Mouse (Mus musculus) liver, adult 2 months (tissue): ENCODE results near the gene Il2rb. TPM values are rescaled to one million over a fixed set of nuclear protein-coding genes. Genes with fewer than 3 reads are reported as not detected.

Experiments
- DNase-seq: peaks from one replicate; pipeline ENCODE4 v3.0.0-alpha.2; 2011; ENCODE audit warnings: low read depth, low spot score; ENCODE audit errors: extremely low read depth
- H3K27ac ChIP-seq: fragments of 200-500 bp; replicated peaks from 2 replicates; pipeline ENCODE4 v1.5.1; 2012; ENCODE audit warnings: low read depth, mild to moderate bottlenecking, control low read depth, inconsistent platforms, low read length; ENCODE audit not compliant: insufficient read depth
- H3K27me3 ChIP-seq: fragments of 200-500 bp; 2 replicates; pipeline ENCODE4 v1.6.1; 2012; ENCODE audit warnings: mild to moderate bottlenecking, moderate library complexity, low read length, inconsistent platforms; ENCODE audit not compliant: control insufficient read depth, insufficient read depth
- H3K36me3 ChIP-seq: fragments of 200-500 bp; 2 replicates; pipeline ENCODE4 v1.6.1; 2012; ENCODE audit warnings: low read length, inconsistent platforms; ENCODE audit not compliant: control insufficient read depth, insufficient read depth
- H3K4me1 ChIP-seq: fragments of 200-500 bp; 2 replicates; pipeline ENCODE4 v1.6.1; 2011; ENCODE audit warnings: low read length; ENCODE audit not compliant: control insufficient read depth, insufficient read depth
- H3K4me3 ChIP-seq: fragments of 200-500 bp; 2 replicates; pipeline ENCODE4 v1.5.1; 2011; ENCODE audit warnings: low read depth, mild to moderate bottlenecking, control low read depth, low read length, moderate library complexity; ENCODE audit not compliant: insufficient read depth
- H3K79me2 ChIP-seq: fragments of 200-500 bp; 2 replicates; pipeline ENCODE4 v1.6.1; 2012; ENCODE audit warnings: inconsistent platforms, mild to moderate bottlenecking, low read length, moderate library complexity; ENCODE audit not compliant: control insufficient read depth, insufficient read depth
- H3K9ac ChIP-seq: fragments of 200-500 bp; 2 replicates; pipeline ENCODE4 v1.6.1; 2012; ENCODE audit warnings: low read depth, mild to moderate bottlenecking, control low read depth, inconsistent platforms, low read length
- CTCF ChIP-seq: fragments of 200-500 bp; IDR thresholded peaks from 2 replicates; pipeline ENCODE4 v1.5.1; 2011; ENCODE audit warnings: low read depth, low read length, control low read depth
- POLR2A ChIP-seq: fragments of 200-500 bp; IDR thresholded peaks from 2 replicates; pipeline ENCODE4 v1.6.1; 2011; ENCODE audit warnings: low read length, control low read depth; ENCODE audit not compliant: insufficient read depth; ENCODE audit errors: extremely low read depth
- WGBS: fragments of 180-500 bp; shearing (Covaris S2); methylation state at CpG from one replicate; pipeline ENCODE4 v1.1.7; 2018; 5-methylcytosine and 5-hydroxymethylcytosine counted together
- polyA plus RNA-seq: library from polyadenylated mRNA; depleted of rRNA; stranded (reverse); fragments of >200 nt; gene quantifications from 2 replicates; pipeline ENCODE4 v1.2.3, GENCODE M21; 2012
- total RNA-seq: library from RNA; depleted of rRNA; stranded (reverse); fragments of >200 nt; gene quantifications from 2 replicates; pipeline ENCODE4 v1.2.3, GENCODE M21; 2014

Il2rb gene
- total and polyA plus RNA-seq, 2 experiments, result 0.83 to 4.0 TPM

- no peak overlapping the region for H3K4me3 ChIP-seq
- DNase-seq, result no peak
- TF ChIP-seq CTCF, result no peak
- TF ChIP-seq POLR2A, result no peak
- 89% methylated on average over 5 of the region's 5 CpGs for WGBS
- H3K4me1 ChIP-seq, result peaks cover 5% of the 10 kb centered on the region; the same call in 1 of the 2 replicates
- no peaks in the 10 kb centered on the region for H3K79me2 ChIP-seq
- H3K9ac ChIP-seq, result no peak overlapping the region
- no peaks in the 10 kb centered on the region for H3K27me3 ChIP-seq
- no peaks in the 10 kb centered on the region for H3K36me3 ChIP-seq
- H3K27ac ChIP-seq, result no peak overlapping the region
Observed at GRCm38 (mm10) chr15:78524163-78524562, 29.1 kb upstream of the Il2rb start.

GRCm38 (mm10) chr15:78521892-78522291 lies 26.8 kb upstream of the Il2rb start:
- no peak overlapping the region for H3K4me3 ChIP-seq
- H3K36me3 ChIP-seq, result no peaks in the 10 kb centered on the region
- H3K27me3 ChIP-seq, result no peaks in the 10 kb centered on the region
- no peaks in the 10 kb centered on the region for H3K79me2 ChIP-seq
- TF ChIP-seq CTCF, result no peak
- H3K4me1 ChIP-seq, result peaks cover 5% of the 10 kb centered on the region; the same call in 1 of the 2 replicates
- H3K27ac ChIP-seq, result no peak overlapping the region
- no peak for DNase-seq
- 82% methylated on average over 6 of the region's 6 CpGs for WGBS
- no peak overlapping the region for H3K9ac ChIP-seq

GRCm38 (mm10) chr15:78521331-78521730 lies 26.3 kb upstream of the Il2rb start:
- Histone ChIP-seq H3K4me3 (no peak overlapping the region), H3K27me3 (no peaks in the 10 kb centered on the region), H3K4me1 (peaks cover 5% of the 10 kb centered on the region; the same call in 1 of the 2 replicates), H3K27ac (no peak overlapping the region), H3K36me3 (no peaks in the 10 kb centered on the region), H3K9ac (no peak overlapping the region), H3K79me2 (no peaks in the 10 kb centered on the region)
- no peak for TF ChIP-seq CTCF
- TF ChIP-seq POLR2A, result no peak
- WGBS, result 74% methylated on average over 8 of the region's 8 CpGs
- DNase-seq, result no peak

- peak overlapping the region; percentile 23; the same call in 1 of the 2 replicates for H3K27ac ChIP-seq
- DNase-seq, result no peak
Observed at GRCm38 (mm10) chr15:78520112-78520715, 25.1 kb upstream of the Il2rb start.

GRCm38 (mm10) chr15:78518221-78518620 lies 23.1 kb upstream of the Il2rb start:
- no peak for DNase-seq
- Histone ChIP-seq H3K27me3 (no peaks in the 10 kb centered on the region), H3K79me2 (no peaks in the 10 kb centered on the region), H3K9ac (no peak overlapping the region), H3K27ac (no peak overlapping the region), H3K4me3 (no peak overlapping the region), H3K36me3 (no peaks in the 10 kb centered on the region), H3K4me1 (peaks cover 5% of the 10 kb centered on the region)
- no peak for TF ChIP-seq CTCF
- no peak for TF ChIP-seq POLR2A
- WGBS, result 71% methylated on average over 7 of the region's 7 CpGs

More at GRCm38 (mm10) chr15:78520112-78520715, 25.1 kb upstream of the Il2rb start:
- TF ChIP-seq CTCF (no peak), POLR2A (no peak)
- H3K36me3 ChIP-seq, result no peaks in the 10 kb centered on the region
- no peaks in the 10 kb centered on the region for H3K27me3 ChIP-seq
- 64% methylated on average over 13 of the region's 13 CpGs for WGBS
- no peaks in the 10 kb centered on the region for H3K79me2 ChIP-seq
- peaks cover 5% of the 10 kb centered on the region; the same call in 1 of the 2 replicates for H3K4me1 ChIP-seq
- H3K9ac ChIP-seq, result no peak overlapping the region
- no peak overlapping the region for H3K4me3 ChIP-seq

GRCm38 (mm10) chr15:78515759-78516158 lies 20.7 kb upstream of the Il2rb start:
- Histone ChIP-seq H3K9ac (no peak overlapping the region), H3K27me3 (no peaks in the 10 kb centered on the region), H3K36me3 (no peaks in the 10 kb centered on the region), H3K79me2 (no peaks in the 10 kb centered on the region), H3K4me1 (peaks cover 11% of the 10 kb centered on the region), H3K27ac (no peak overlapping the region), H3K4me3 (no peak overlapping the region)
- TF ChIP-seq POLR2A (no peak), CTCF (no peak)
- DNase-seq, result no peak
- 84% methylated on average over 6 of the region's 6 CpGs for WGBS
